Mouse (Mus musculus) left cerebral cortex, adult 2 months (tissue): ENCODE data around the gene Foxm1. TPM values are rescaled to one million over a fixed set of nuclear protein-coding genes. Genes with fewer than 3 reads are reported as not detected.

Source experiments
- DNase-seq, 2 experiments: peaks; one replicate each; pipeline ENCODE4 v3.0.0; 2021 to 2022; ENCODE audit warnings: low spot score in 2 of 2, mixed read lengths in 1 of 2; ENCODE audit errors: extremely low spot score in 1 of 2
- H3K27ac ChIP-seq: fragments of 200-600 bp; 2 replicates; pipeline ENCODE4 v1.8.1; 2022
- H3K4me3 ChIP-seq: fragments of 200-600 bp; 2 replicates; pipeline ENCODE4 v1.8.1; 2022
- CTCF ChIP-seq: fragments of 200-600 bp; IDR thresholded peaks from 2 replicates; pipeline ENCODE4 v1.8.1; 2022; ENCODE audit warnings: antibody characterized with exemption, mild to moderate bottlenecking, moderate library complexity
- intact Hi-C: fragments of 180-260 bp; cut with DNase I; formaldehyde crosslinking; loops from one replicate; pipeline ENCODE4 v1.15.1; 2025
- total RNA-seq, 2 experiments: library from RNA; stranded (reverse); gene quantifications; 2 replicates each; pipeline ENCODE4 v1.2.3; 2021

Foxm1 gene
- total RNA-seq, 2 experiments from 2014 or later: 1.1 to 2.1 TPM

GRCm38 (mm10) chr6:128410305-128410704, 47.5 kb downstream of the Foxm1 start:
- peak in 1 of 2 experiments; percentile 35 for DNase-seq
- no peak for TF ChIP-seq CTCF
- H3K4me3 ChIP-seq: no peak overlapping the region
- intact Hi-C loops: loop anchor here (2.0 to 5.0 kb wide), 3 partner anchors 48 to 176 kb away; partner anchors contain the start of genes Foxm1 and Rhno1
- no peak overlapping the region for H3K27ac ChIP-seq

- no peak overlapping the region for H3K4me3 ChIP-seq
- TF ChIP-seq CTCF: peak; percentile 98
- intact Hi-C loops: loop anchor here (2.0 to 5.0 kb wide), 3 partner anchors 49 to 176 kb away; partner anchors contain the start of genes Foxm1 and Rhno1
- H3K27ac ChIP-seq: no peak overlapping the region
- peak; percentile 78 to 89 for DNase-seq
Measured at GRCm38 (mm10) chr6:128411115-128411514, 48.3 kb downstream of the Foxm1 start.

- DNase-seq: no peak
- Histone ChIP-seq H3K27ac (no peak overlapping the region), H3K4me3 (no peak overlapping the region)
- no peak for TF ChIP-seq CTCF
- intact Hi-C loops: no loop called here
Measured at GRCm38 (mm10) chr6:128416169-128416568, 53.4 kb downstream of the Foxm1 start.

GRCm38 (mm10) chr6:128418076-128418475, 55.3 kb downstream of the Foxm1 start:
- Histone ChIP-seq H3K27ac (no peak overlapping the region), H3K4me3 (no peak overlapping the region)
- no peak for TF ChIP-seq CTCF
- intact Hi-C loops: no loop called here
- DNase-seq: no peak

- peak in 1 of 2 experiments; percentile 37 for DNase-seq
Measured at GRCm38 (mm10) chr6:128421036-128421435, 58.3 kb downstream of the Foxm1 start.

GRCm38 (mm10) chr6:128421480-128421879, 58.7 kb downstream of the Foxm1 start:
- DNase-seq: no peak
- TF ChIP-seq CTCF: no peak
- no peak overlapping the region for H3K4me3 ChIP-seq
- intact Hi-C loops: no loop called here
- peak overlapping the region; percentile 78 for H3K27ac ChIP-seq

More at GRCm38 (mm10) chr6:128421036-128421435, 58.3 kb downstream of the Foxm1 start:
- intact Hi-C loops: no loop called here
- Histone ChIP-seq H3K27ac (peak overlapping the region; percentile 78), H3K4me3 (no peak overlapping the region)
- no peak for TF ChIP-seq CTCF

- Histone ChIP-seq H3K4me3 (peak overlapping the region; percentile 68), H3K27ac (peak overlapping the region; percentile 100)
- intact Hi-C loops: no loop called here
- DNase-seq: no peak
- no peak for TF ChIP-seq CTCF
Measured at GRCm38 (mm10) chr6:128423496-128424268, 60.9 kb downstream of the Foxm1 start.

GRCm38 (mm10) chr6:128424269-128425019, 61.7 kb downstream of the Foxm1 start, which contains the start of gene Itfg2:
TSS of gene Itfg2 (minus strand) at chr6:128424931.
- no peak for TF ChIP-seq CTCF
- Histone ChIP-seq H3K4me3 (peak within 1 kb of the TSS; percentile 68), H3K27ac (peak within 1 kb of the TSS; percentile 100)
- peak; percentile 94 to 95 for DNase-seq
- intact Hi-C loops: no loop called here

GRCm38 (mm10) chr6:128425046-128425445, 62.3 kb downstream of the Foxm1 start:
- H3K27ac ChIP-seq: peak overlapping the region; percentile 100
- intact Hi-C loops: no loop called here
- no peak for TF ChIP-seq CTCF
- DNase-seq: no peak
- peak overlapping the region; percentile 68 for H3K4me3 ChIP-seq

Other genes with a start within 250 kb of the Foxm1 start
- 10 to 100 TPM; 53.0 to 57.6 TPM for gene Tspan9, start 219.4 kb upstream of the Foxm1 start, total RNA-seq
- gene Tead4, start 62.1 kb upstream of the Foxm1 start, total RNA-seq: 1 to 10 TPM in 1 of 2 experiments, under 1 TPM in 1; 0.91 to 1.7 TPM
- 10 to 100 TPM; 20.1 to 21.9 TPM for gene Tulp3, start 7.1 kb upstream of the Foxm1 start, total RNA-seq
- 10 to 100 TPM; 18.4 to 19.1 TPM for gene Rhno1, start 56 bp upstream of the Foxm1 start, total RNA-seq
- 1 to 10 TPM in 1 of 2 experiments, under 1 TPM in 1; 0.79 to 1.1 TPM for gene Tex52, start 12.5 kb downstream of the Foxm1 start, total RNA-seq
- not detected for gene Gm44596, start 12.5 kb downstream of the Foxm1 start, total RNA-seq
- 10 to 100 TPM; 12.7 to 13.7 TPM for gene Nrip2, start 36.3 kb downstream of the Foxm1 start, total RNA-seq
- 10 to 100 TPM; 34.8 to 36.0 TPM for gene Itfg2, start 62.0 kb downstream of the Foxm1 start, total RNA-seq
- gene Fkbp4, start 75.7 kb downstream of the Foxm1 start, total RNA-seq: 100 to 1,000 TPM; 118 TPM
- gene Pzp, start 163.8 kb downstream of the Foxm1 start, total RNA-seq: not detected
- 10 to 100 TPM; 13.7 to 14.6 TPM for gene A2ml1, start 218.6 kb downstream of the Foxm1 start, total RNA-seq